Mouse (Mus musculus) neural tube, embryonic 14.5 days (tissue): ENCODE measurements at regions not wholly inside any gene's neighbourhood (a gene's known extent, or its start where the extent isn't known, plus 50 kb on each side); places are given as distances from the start of the nearest gene placed in this dataset.
A peak's percentile ranks its signal among the peaks of the same experiment; 100 is the strongest.

ENCODE experiments used
- ATAC-seq: fragments of 200-750 bp; cut with Nextera tagmentation; 2 replicates; pipeline ENCODE4 v1.8.0; 2017; ENCODE audit warnings: low read depth, mild to moderate bottlenecking, moderate TSS enrichment, moderate library complexity
- H3K27ac ChIP-seq: fragments of 300-500 bp; sonication (generic); 2 replicates; pipeline ENCODE4 v1.5.1; 2014; ENCODE audit warnings: low read depth, mild to moderate bottlenecking, control low read depth, low read length, moderate library complexity, mixed read lengths
- H3K27me3 ChIP-seq: fragments of 300-500 bp; sonication (generic); 2 replicates; pipeline ENCODE4 v1.6.1; 2014; ENCODE audit warnings: low read length; ENCODE audit not compliant: control insufficient read depth, insufficient read depth
- H3K36me3 ChIP-seq: fragments of 300-500 bp; sonication (generic); 2 replicates; pipeline ENCODE4 v1.6.1; 2014; ENCODE audit warnings: low read length, mixed read lengths; ENCODE audit not compliant: control insufficient read depth, insufficient read depth
- H3K4me1 ChIP-seq: fragments of 300-500 bp; sonication (generic); 2 replicates; pipeline ENCODE4 v1.6.1; 2014; ENCODE audit warnings: low read length; ENCODE audit not compliant: control insufficient read depth, insufficient read depth
- H3K4me2 ChIP-seq: fragments of 300-500 bp; sonication (generic); 2 replicates; pipeline ENCODE4 v1.6.1; 2014; ENCODE audit warnings: mild to moderate bottlenecking, low read depth, low read length, control low read depth
- H3K4me3 ChIP-seq: fragments of 300-500 bp; sonication (generic); 2 replicates; pipeline ENCODE4 v1.5.1; 2014; ENCODE audit warnings: low read depth, low read length, control low read depth, mixed read lengths
- H3K9ac ChIP-seq: fragments of 300-500 bp; sonication (generic); replicated peaks from 2 replicates; pipeline ENCODE4 v1.6.1; 2014; ENCODE audit warnings: low read depth, mild to moderate bottlenecking, control low read depth, low read length, mixed read lengths
- H3K9me3 ChIP-seq: fragments of 300-500 bp; sonication (generic); 2 replicates; pipeline ENCODE4 v1.6.1; 2016; ENCODE audit warnings: low read length; ENCODE audit not compliant: control insufficient read depth
- WGBS: fragments of 180-500 bp; shearing (Covaris S2); extraction: QIAGEN DNeasy Blood & Tissue Kit; methylation state at CpG from one replicate; pipeline ENCODE4 v1.1.7; 2014; 5-methylcytosine and 5-hydroxymethylcytosine counted together

GRCm38 (mm10) chr8:113541437-113541836 lies 94.0 kb upstream of the Mon1b start:
- H3K4me2 ChIP-seq = no peak overlapping the region
- H3K27ac ChIP-seq = no peak overlapping the region
- no peaks in the 10 kb centered on the region for H3K36me3 ChIP-seq
- no peak overlapping the region for H3K4me3 ChIP-seq
- 89% methylated on average over 6 of the region's 6 CpGs for WGBS
- ATAC-seq = no peak
- H3K27me3 ChIP-seq = no peaks in the 10 kb centered on the region
- no peak overlapping the region for H3K9ac ChIP-seq
- H3K4me1 ChIP-seq = no peaks in the 10 kb centered on the region
- H3K9me3 ChIP-seq = no peaks in the 10 kb centered on the region

- Histone ChIP-seq H3K27me3 (no peaks in the 10 kb centered on the region), H3K9me3 (no peaks in the 10 kb centered on the region), H3K4me2 (no peak overlapping the region), H3K27ac (no peak overlapping the region), H3K4me1 (no peaks in the 10 kb centered on the region), H3K4me3 (no peak overlapping the region), H3K36me3 (no peaks in the 10 kb centered on the region), H3K9ac (no peak overlapping the region)
- no peak for ATAC-seq
- WGBS = 90% methylated on average over 3 of the region's 3 CpGs
Measured at GRCm38 (mm10) chr8:113542082-113542481, 93.3 kb upstream of the Mon1b start.

DNA sequence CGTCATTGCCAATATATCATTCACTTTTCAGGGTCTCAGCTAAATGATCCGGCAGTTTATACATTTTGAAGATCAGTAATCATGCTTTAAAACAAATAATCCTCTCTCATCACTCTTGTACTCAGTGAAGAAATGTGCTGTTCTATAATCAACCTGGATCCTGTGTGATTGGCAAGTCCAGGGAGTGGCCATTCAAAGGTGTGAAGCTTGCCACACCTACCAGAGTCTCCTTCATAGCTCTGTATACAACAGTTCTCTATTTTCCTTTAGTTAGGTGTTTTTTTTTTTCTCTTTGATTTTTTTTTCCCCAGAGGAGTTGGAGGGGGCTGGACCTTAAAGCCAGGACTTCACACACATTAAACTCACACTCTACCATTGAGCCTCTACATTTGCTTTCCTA lies 92.7 kb upstream of the Mon1b start:
- no peak for ATAC-seq
- H3K4me3 ChIP-seq = no peak overlapping the region
- no peak overlapping the region for H3K9ac ChIP-seq
- WGBS = 85% methylated on average over 2 of the region's 2 CpGs
- no peak overlapping the region for H3K4me2 ChIP-seq
- H3K36me3 ChIP-seq = no peaks in the 10 kb centered on the region
- no peaks in the 10 kb centered on the region for H3K9me3 ChIP-seq
- H3K4me1 ChIP-seq = no peaks in the 10 kb centered on the region
- H3K27me3 ChIP-seq = no peaks in the 10 kb centered on the region
- H3K27ac ChIP-seq = no peak overlapping the region

DNA sequence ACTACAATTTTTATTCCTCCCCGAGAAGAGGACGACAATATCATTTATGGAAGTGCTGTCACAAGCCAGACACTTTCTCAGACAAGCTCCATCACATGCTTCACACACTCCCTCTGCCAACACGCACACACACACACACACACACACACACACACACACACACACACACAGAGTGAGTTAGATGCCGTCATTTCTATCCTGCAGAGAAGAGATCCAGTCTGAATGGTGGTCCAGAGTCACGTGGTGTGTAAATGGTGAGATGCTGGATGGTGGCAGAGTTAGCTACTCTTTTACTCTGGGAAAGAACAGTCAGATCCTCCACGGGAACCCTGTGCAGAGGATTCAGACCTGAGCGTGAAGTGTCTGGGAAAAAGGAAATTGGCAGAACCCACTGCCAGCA lies 86.2 kb upstream of the Mon1b start:
- no peak for ATAC-seq
- Histone ChIP-seq H3K9ac (no peak overlapping the region), H3K4me1 (no peaks in the 10 kb centered on the region), H3K4me3 (no peak overlapping the region), H3K27me3 (no peaks in the 10 kb centered on the region), H3K27ac (no peak overlapping the region), H3K36me3 (no peaks in the 10 kb centered on the region), H3K9me3 (no peaks in the 10 kb centered on the region), H3K4me2 (no peak overlapping the region)
- 85% methylated on average over 7 of the region's 7 CpGs for WGBS

- 78% methylated on average over 12 of the region's 12 CpGs for WGBS
- Histone ChIP-seq H3K36me3 (no peaks in the 10 kb centered on the region), H3K9me3 (no peaks in the 10 kb centered on the region), H3K4me3 (no peak overlapping the region), H3K27ac (no peak overlapping the region), H3K4me1 (no peaks in the 10 kb centered on the region), H3K9ac (no peak overlapping the region), H3K27me3 (no peaks in the 10 kb centered on the region), H3K4me2 (no peak overlapping the region)
- ATAC-seq = no peak
Measured at GRCm38 (mm10) chr8:113551454-113552273, 83.7 kb upstream of the Mon1b start.

GRCm38 (mm10) chr8:113552826-113553225 lies 82.6 kb upstream of the Mon1b start:
- Histone ChIP-seq H3K4me2 (no peak overlapping the region), H3K4me3 (no peak overlapping the region), H3K27ac (no peak overlapping the region), H3K27me3 (no peaks in the 10 kb centered on the region), H3K4me1 (no peaks in the 10 kb centered on the region), H3K9ac (no peak overlapping the region), H3K36me3 (no peaks in the 10 kb centered on the region), H3K9me3 (no peaks in the 10 kb centered on the region)
- WGBS = 74% methylated on average over 5 of the region's 5 CpGs
- ATAC-seq = no peak

DNA sequence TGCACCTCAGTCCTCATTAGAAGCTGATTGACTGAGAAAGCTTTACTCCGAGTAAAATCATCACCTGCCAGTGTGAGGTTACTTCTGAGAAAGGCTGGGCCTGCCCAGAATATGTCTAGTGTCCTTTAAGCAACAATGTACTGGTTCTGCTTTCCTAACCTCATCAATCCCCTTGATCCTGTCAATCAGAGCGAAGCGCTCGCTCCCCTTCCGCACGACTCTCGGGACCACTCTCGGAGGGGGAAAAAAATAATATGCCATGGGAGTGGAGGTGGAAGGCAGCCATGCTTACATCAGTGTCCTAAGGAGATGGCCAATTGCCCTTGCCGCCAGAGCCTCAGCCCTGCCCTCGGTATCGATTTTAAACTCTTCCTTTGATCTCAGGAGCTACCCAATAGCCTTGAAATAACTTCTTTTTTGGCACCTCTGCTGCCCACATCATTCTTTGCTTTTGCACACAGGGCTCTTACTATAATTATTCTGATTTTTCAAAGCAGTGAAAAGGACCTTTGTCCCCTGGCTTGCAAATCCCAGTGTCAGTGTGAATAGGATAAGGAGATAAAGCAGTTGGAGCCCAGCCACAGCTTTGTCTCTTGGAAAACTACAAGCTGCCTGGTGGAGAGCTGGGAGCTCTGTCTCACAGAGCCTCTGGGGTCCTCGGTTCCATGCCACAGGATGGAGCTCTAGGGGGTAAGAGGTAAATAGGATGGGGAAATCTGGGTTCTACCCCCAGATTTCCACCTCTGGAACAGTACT lies 80.5 kb upstream of the Mon1b start:
- ATAC-seq = no peak
- Histone ChIP-seq H3K4me2 (peak overlapping the region; percentile 11; the same call in 1 of the 2 replicates), H3K27me3 (no peaks in the 10 kb centered on the region), H3K9ac (no peak overlapping the region), H3K4me1 (no peaks in the 10 kb centered on the region), H3K27ac (no peak overlapping the region), H3K9me3 (no peaks in the 10 kb centered on the region), H3K36me3 (no peaks in the 10 kb centered on the region), H3K4me3 (no peak overlapping the region)
- 13% methylated on average over 12 of the region's 12 CpGs for whole genome bisulfite sequencing

DNA sequence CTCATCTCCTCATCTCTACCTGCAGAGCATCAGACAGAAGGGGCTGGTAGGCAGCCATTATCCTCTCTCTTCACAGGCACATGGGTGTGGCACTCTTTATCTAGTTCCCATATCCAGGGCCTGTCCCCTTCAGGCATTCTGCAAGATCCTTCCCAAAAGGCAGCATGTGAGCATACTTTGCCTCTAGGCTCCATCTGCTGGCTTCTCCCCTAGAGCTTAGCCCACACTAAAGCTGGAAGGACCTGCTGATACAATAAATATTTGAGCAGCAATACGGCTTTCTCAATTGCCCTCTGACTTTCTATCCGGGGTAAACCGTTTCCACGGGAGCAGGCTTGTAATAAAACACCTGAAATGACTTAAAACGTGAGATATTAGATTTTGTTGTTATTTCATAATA lies 78.4 kb upstream of the Mon1b start:
- ATAC-seq = no peak
- H3K9ac ChIP-seq = no peak overlapping the region
- H3K36me3 ChIP-seq = no peaks in the 10 kb centered on the region
- 59% methylated on average over 5 of the region's 5 CpGs for WGBS
- H3K4me2 ChIP-seq = no peak overlapping the region
- H3K4me3 ChIP-seq = no peak overlapping the region
- H3K27ac ChIP-seq = no peak overlapping the region
- H3K27me3 ChIP-seq = no peaks in the 10 kb centered on the region
- H3K9me3 ChIP-seq = no peaks in the 10 kb centered on the region
- no peaks in the 10 kb centered on the region for H3K4me1 ChIP-seq

GRCm38 (mm10) chr8:113581098-113581497 lies 54.3 kb upstream of the Mon1b start:
- Histone ChIP-seq H3K4me2 (no peak overlapping the region), H3K36me3 (no peaks in the 10 kb centered on the region), H3K27me3 (no peaks in the 10 kb centered on the region), H3K4me3 (no peak overlapping the region), H3K4me1 (no peaks in the 10 kb centered on the region), H3K27ac (no peak overlapping the region), H3K9ac (no peak overlapping the region), H3K9me3 (no peaks in the 10 kb centered on the region)
- ATAC-seq = no peak
- WGBS = 43% methylated on average over 10 of the region's 10 CpGs
